Mouse (Mus musculus) lung, embryonic 14.5 days (tissue): ENCODE measurements around the gene Dpp9. TPM values are rescaled to one million over a fixed set of nuclear protein-coding genes. Genes with fewer than 3 reads are reported as not detected.

Experiments used
- ATAC-seq: fragments of 200-750 bp; cut with Nextera tagmentation; 2 replicates; pipeline ENCODE4 v1.8.0; 2017; ENCODE audit warnings: mild to moderate bottlenecking, moderate TSS enrichment, moderate library complexity; ENCODE audit not compliant: insufficient read depth
- DNase-seq: peaks from one replicate; pipeline ENCODE4 v3.0.0-alpha.2; 2015
- H3K27ac ChIP-seq: fragments of 300-500 bp; sonication (generic); 2 replicates; pipeline ENCODE4 v1.5.1; 2014; ENCODE audit warnings: low read depth, mild to moderate bottlenecking, moderate library complexity
- H3K27me3 ChIP-seq: fragments of 300-500 bp; sonication (generic); 2 replicates; pipeline ENCODE4 v1.6.1; 2014; ENCODE audit warnings: low read length, control low read depth; ENCODE audit not compliant: insufficient read depth
- H3K36me3 ChIP-seq: fragments of 300-500 bp; sonication (generic); 2 replicates; pipeline ENCODE4 v1.6.1; 2014; ENCODE audit warnings: control low read depth; ENCODE audit not compliant: insufficient read depth
- H3K4me1 ChIP-seq: fragments of 300-500 bp; sonication (generic); 2 replicates; pipeline ENCODE4 v1.6.1; 2014; ENCODE audit warnings: antibody characterized with exemption, control low read depth; ENCODE audit not compliant: insufficient read depth
- H3K4me2 ChIP-seq: fragments of 300-500 bp; sonication (generic); 2 replicates; pipeline ENCODE4 v1.6.1; 2014; ENCODE audit warnings: mild to moderate bottlenecking
- H3K4me3 ChIP-seq: fragments of 300-500 bp; sonication (generic); 2 replicates; pipeline ENCODE4 v1.5.1; 2014; ENCODE audit warnings: low read depth, low read length
- H3K9ac ChIP-seq: fragments of 300-500 bp; sonication (generic); 2 replicates; pipeline ENCODE4 v1.6.1; 2014
- H3K9me3 ChIP-seq: fragments of 300-500 bp; sonication (generic); 2 replicates; pipeline ENCODE4 v1.6.1; 2016; ENCODE audit warnings: low read depth, low read length, control low read depth
- CTCF ChIP-seq: IDR thresholded peaks from 2 replicates; pipeline ENCODE4 v1.5.1; 2016; ENCODE audit warnings: antibody characterized with exemption, low read depth
- WGBS: fragments of 180-500 bp; shearing (Covaris S2); extraction: QIAGEN DNeasy Blood & Tissue Kit; methylation state at CpG from one replicate; pipeline ENCODE4 v1.1.7; 2014; 5-methylcytosine and 5-hydroxymethylcytosine counted together
- polyA plus RNA-seq: library from polyadenylated mRNA; unstranded; fragments of >200 nt; fragmentation: Nextera tagmentation; extraction: Ambion mirVana; gene quantifications from 2 replicates; pipeline ENCODE4 v1.2.1, GENCODE M21; 2014

Dpp9 gene
- polyA plus RNA-seq, 1 experiment from 2014 or later: 41.3 TPM

DNA sequence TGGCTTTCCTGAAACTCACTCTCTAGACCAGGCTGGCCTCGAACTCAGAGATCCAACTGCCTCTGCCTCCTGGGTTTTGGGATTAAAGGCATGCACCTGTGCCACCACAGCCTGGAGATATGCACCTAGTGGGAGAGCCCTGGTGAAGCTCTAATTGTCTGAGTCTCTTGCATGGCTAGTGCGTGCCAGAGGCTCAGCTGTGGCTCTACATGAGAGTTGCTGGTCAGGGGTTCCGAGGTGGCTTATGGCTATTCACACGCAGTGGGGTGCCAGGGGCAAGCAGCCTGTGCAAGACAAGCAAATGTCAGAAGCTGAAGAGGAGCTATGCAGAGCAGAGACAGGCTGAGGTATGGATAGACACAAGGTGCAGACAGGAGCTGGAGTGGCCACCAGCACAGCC lies 36.0 kb upstream of the Dpp9 start:
- H3K9ac ChIP-seq: no peak overlapping the region
- H3K4me3 ChIP-seq: no peak overlapping the region
- peaks cover 17% of the 10 kb centered on the region for H3K36me3 ChIP-seq
- H3K27ac ChIP-seq: no peak overlapping the region
- 76% methylated on average over 4 of the region's 4 CpGs for WGBS
- H3K4me1 ChIP-seq: peaks cover 4% of the 10 kb centered on the region
- no peak for TF ChIP-seq CTCF
- H3K4me2 ChIP-seq: no peak overlapping the region
- H3K9me3 ChIP-seq: no peaks in the 10 kb centered on the region
- H3K27me3 ChIP-seq: no peaks in the 10 kb centered on the region
- ATAC-seq (no peak), DNase-seq (no peak)

DNA sequence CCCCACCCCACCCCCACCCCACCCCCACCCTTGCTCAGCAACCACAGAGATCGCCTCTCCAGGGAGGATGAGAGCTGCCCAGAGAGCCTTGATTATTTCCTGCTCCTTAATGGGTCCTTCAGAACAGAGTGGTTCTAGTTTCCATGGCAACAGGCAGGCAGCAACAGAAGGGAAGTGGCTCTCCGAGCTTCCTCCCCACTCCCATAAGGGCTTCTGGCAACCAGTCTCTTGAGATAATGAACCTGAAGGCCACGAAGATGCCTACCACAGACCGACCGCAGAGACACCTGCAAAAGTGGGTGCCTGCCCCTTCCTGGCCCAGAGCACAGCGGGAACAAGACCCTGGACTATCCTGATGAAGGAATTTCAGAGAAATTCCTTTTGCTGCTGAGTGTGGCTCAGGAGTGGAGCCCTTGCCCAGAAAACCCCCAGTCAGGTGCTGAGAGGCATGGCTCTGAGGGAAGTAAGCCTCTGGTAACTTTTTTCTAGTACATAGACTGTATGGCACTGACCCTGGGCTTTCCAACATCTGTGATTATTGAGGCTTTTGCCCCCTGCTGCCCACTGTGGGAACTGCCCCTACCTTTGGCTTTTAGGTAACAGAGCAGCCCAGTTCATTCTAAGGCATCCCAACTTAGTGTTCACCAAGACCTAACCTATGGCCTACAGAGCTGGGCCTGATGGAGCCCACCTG lies 32.6 kb upstream of the Dpp9 start:
- peak overlapping the region; percentile 36 for H3K4me2 ChIP-seq
- ATAC-seq: peak; percentile 16; the same call in 1 of the 2 replicates
- 18% methylated on average over 6 of the region's 6 CpGs for WGBS

DNA sequence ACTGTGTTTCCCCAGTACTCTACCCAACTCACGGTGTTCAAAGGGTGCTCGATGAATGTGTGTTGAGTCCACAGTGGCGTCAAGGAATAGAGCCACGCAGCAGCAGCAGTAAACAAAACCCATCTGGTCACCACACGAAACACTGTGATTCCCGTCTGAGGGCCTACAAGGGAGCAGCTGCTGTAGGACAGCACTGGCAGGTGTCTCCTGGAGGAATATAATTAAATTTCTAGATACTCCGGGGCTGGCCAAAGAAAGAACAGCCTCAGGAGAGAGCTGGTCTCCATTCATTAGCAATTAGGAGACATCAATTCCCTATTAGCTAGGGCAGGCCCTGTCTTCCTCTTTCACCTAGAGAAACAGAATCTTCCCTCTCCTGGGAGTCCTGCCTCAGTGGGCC lies 26.9 kb upstream of the Dpp9 start:
- ATAC-seq (no peak), DNase-seq (no peak)
- TF ChIP-seq CTCF: no peak
- Histone ChIP-seq H3K4me3 (no peak overlapping the region), H3K27ac (no peak overlapping the region), H3K9ac (no peak overlapping the region), H3K4me1 (no peaks in the 10 kb centered on the region), H3K9me3 (no peaks in the 10 kb centered on the region), H3K36me3 (no peaks in the 10 kb centered on the region), H3K4me2 (no peak overlapping the region), H3K27me3 (0 out of 2 replicates have a peak, but pooled peaks cover 3% of the 10 kb centered on the region)
- 57% methylated on average over 7 of the region's 7 CpGs for WGBS

More for the DNA sequence above, 32.6 kb upstream of the Dpp9 start:
- H3K27ac ChIP-seq: peak overlapping the region; percentile 58; the same call in 1 of the 2 replicates
- H3K27me3 ChIP-seq: no peaks in the 10 kb centered on the region
- no peak overlapping the region for H3K4me3 ChIP-seq
- H3K9ac ChIP-seq: no peak overlapping the region
- peak; percentile 74 for DNase-seq
- H3K4me1 ChIP-seq: no peaks in the 10 kb centered on the region
- H3K9me3 ChIP-seq: no peaks in the 10 kb centered on the region
- no peaks in the 10 kb centered on the region for H3K36me3 ChIP-seq
- peak; percentile 76 for TF ChIP-seq CTCF

DNA sequence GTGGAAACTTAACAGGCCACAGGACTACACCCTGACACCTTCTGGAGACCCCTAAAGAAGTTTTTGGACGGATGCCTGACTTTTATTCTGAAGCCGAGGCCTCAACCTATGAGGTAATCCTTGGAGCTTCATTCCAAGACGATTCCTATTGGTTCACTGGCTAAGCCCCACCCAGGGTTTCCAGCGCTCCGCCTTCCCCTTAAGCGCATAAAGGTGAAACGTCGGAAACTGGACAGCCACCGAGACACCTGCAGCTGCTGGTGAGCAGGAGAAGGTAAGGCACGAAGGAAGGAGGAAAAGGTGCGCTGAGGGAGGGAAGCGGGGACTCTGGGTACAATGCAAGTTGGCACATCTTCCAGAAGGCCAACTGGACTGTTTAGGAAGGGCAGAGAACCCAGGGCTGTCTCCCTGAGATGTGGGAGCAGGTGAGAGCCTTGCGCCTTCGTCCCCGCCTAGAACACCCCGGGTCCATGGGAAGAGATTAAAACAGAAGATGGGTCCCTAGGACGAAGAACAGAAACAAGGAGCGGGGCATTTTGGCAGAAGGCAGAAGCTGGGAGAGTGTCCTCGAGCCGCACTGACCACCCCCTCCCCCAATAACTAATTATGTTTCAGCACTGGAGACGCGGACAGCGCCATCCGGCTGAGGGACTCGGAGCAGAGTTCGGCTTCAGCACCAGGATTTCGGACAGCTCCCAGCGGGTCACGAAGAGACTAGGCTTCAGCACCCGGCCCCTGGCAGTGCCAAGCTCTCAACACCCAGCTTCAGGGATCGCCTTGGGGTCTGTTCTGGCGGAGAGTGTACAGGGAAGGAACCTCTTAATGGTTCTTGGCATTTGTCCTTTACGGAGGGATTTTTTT lies 23.1 kb upstream of the Dpp9 start:
- no peaks in the 10 kb centered on the region for H3K4me1 ChIP-seq
- TF ChIP-seq CTCF: peak; percentile 8; the same call in 1 of the 2 replicates
- H3K36me3 ChIP-seq: no peaks in the 10 kb centered on the region
- H3K4me3 ChIP-seq: no peak overlapping the region; the same call in 1 of the 2 replicates
- 0 out of 2 replicates have a peak, but pooled peaks cover 3% of the 10 kb centered on the region for H3K27me3 ChIP-seq
- WGBS: 2% methylated on average over 33 of the region's 33 CpGs
- DNase-seq (peak; percentile 98), ATAC-seq (peak; percentile 71)
- H3K4me2 ChIP-seq: no peak overlapping the region
- H3K27ac ChIP-seq: no peak overlapping the region
- no peak overlapping the region for H3K9ac ChIP-seq
- H3K9me3 ChIP-seq: no peaks in the 10 kb centered on the region

DNA sequence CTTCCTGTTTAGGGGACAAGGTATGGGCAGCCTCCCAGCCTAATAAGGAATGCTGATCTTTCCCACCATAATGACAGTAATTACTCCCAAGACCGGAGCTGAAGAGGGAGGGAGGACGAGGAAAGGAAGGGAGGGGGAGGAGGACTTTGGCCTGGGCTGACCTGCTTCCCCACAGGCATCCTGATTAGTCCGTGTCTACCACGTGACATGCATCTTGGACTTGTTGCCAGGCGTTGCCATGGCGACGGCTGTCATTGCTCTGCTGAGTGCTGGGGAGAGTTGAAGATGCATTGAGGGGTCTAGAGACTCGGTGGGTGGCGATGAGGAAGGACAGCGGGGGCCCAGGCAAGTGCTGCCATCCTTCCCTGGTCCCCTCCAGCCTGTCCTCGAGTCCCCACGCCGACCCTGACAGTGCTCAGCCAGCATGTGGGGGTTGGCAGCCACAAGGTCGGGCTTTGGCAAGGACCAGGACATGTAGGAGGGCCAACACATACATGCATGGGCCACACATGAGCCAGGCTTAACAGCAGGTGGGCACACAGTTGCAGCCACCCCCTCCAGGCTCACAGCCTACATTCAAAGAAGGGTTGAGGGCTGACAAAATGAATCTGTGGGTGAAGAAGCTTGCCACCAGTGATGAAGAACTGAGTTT lies 15.2 kb upstream of the Dpp9 start:
- Histone ChIP-seq H3K9me3 (no peaks in the 10 kb centered on the region), H3K27me3 (no peaks in the 10 kb centered on the region), H3K4me2 (no peak overlapping the region), H3K36me3 (no peaks in the 10 kb centered on the region), H3K27ac (no peak overlapping the region), H3K4me1 (no peaks in the 10 kb centered on the region; the same call in 1 of the 2 replicates), H3K9ac (no peak overlapping the region), H3K4me3 (no peak overlapping the region)
- peak; percentile 74 for DNase-seq
- under 1% methylated on average over 14 of the region's 14 CpGs for WGBS
- no peak for TF ChIP-seq CTCF
- ATAC-seq: peak; percentile 70; the same call in 1 of the 2 replicates

DNA sequence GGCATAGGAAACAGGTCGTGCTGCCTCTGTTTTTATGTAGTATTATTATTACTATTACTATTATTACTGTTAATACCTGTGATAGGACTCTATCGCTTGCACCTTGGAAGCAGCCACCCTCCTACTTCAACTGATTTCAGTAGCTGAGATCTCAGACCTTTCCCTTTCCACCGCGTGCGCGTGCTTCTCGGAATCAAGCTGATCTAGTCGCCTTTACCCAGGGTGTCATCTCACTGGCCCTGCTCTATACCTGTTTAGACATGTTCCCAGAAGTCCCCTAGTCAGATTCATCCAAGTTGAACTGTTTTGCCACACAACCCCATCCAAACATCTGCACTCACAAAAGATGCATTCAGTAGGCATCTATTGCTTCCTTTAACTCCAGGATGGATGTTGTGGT lies 14.7 kb upstream of the Dpp9 start:
- TF ChIP-seq CTCF: no peak
- ATAC-seq (no peak; the same call in 1 of the 2 replicates), DNase-seq (no peak)
- WGBS: 57% methylated on average over 8 of the region's 8 CpGs
- H3K4me3 ChIP-seq: no peak overlapping the region
- no peak overlapping the region for H3K4me2 ChIP-seq
- no peaks in the 10 kb centered on the region for H3K27me3 ChIP-seq
- no peaks in the 10 kb centered on the region for H3K36me3 ChIP-seq
- H3K9me3 ChIP-seq: no peaks in the 10 kb centered on the region
- H3K9ac ChIP-seq: no peak overlapping the region
- H3K27ac ChIP-seq: no peak overlapping the region
- H3K4me1 ChIP-seq: no peaks in the 10 kb centered on the region; the same call in 1 of the 2 replicates
